Mouse (Mus musculus) heart, adult 9 months (tissue): ENCODE results near the gene Hsp90b1.
A peak's percentile ranks its signal among the peaks of the same experiment; 100 is the strongest.
"Not testable (repeated sequence)": the region's sequence is repeated elsewhere in the genome, so short reads cannot be mapped to it uniquely, and the experiment has no call there.

Experiments used
- DNase-seq, 2 experiments: peaks; one replicate each; pipeline ENCODE4 v3.0.0; 2022; ENCODE audit warnings: low spot score in 2 of 2

The Hsp90b1 gene

GRCm38 (mm10) chr10:86705318-86705921 is at the start of gene Hsp90b1, which contains the start of gene Ttc41:
Gene Hsp90b1, minus strand, starts transcription at chr10:86705509.
Gene Ttc41, plus strand, starts transcription at chr10:86705811.
- DNase-seq: peak; percentile 99 to 100

GRCm38 (mm10) chr10:86744306-86744705 is 39.0 kb upstream of the Hsp90b1 start:
- no peak for DNase-seq

GRCm38 (mm10) chr10:86742918-86743317 is 37.6 kb upstream of the Hsp90b1 start:
- no peak for DNase-seq

GRCm38 (mm10) chr10:86735036-86735435 is 29.7 kb upstream of the Hsp90b1 start:
- no peak for DNase-seq

GRCm38 (mm10) chr10:86731500-86731863 is 26.2 kb upstream of the Hsp90b1 start:
- no peak for DNase-seq

- DNase-seq: peak; percentile 43 to 76
Observed at GRCm38 (mm10) chr10:86730823-86731499, 25.7 kb upstream of the Hsp90b1 start.

- peak; percentile 13 to 14 for DNase-seq
Observed at GRCm38 (mm10) chr10:86728176-86728575, 22.9 kb upstream of the Hsp90b1 start.

GRCm38 (mm10) chr10:86727548-86727980 is 22.3 kb upstream of the Hsp90b1 start:
- DNase-seq: peak; percentile 53 to 62

GRCm38 (mm10) chr10:86712156-86712555 is 6.8 kb upstream of the Hsp90b1 start:
- no peak for DNase-seq

GRCm38 (mm10) chr10:86707134-86707533 is 1.8 kb upstream of the Hsp90b1 start:
- DNase-seq: no peak

- peak; percentile 90 to 96 for DNase-seq
Observed at GRCm38 (mm10) chr10:86705922-86706752, 828 bp upstream of the Hsp90b1 start.

- DNase-seq: peak in 1 of 2 experiments; percentile 40
Observed at GRCm38 (mm10) chr10:86704589-86705191, 619 bp downstream of the Hsp90b1 start.

GRCm38 (mm10) chr10:86704141-86704540 is 1.2 kb downstream of the Hsp90b1 start:
- DNase-seq: no peak

- DNase-seq: no peak
Observed at GRCm38 (mm10) chr10:86703375-86703774, 1.9 kb downstream of the Hsp90b1 start.

GRCm38 (mm10) chr10:86702312-86702920 is 2.9 kb downstream of the Hsp90b1 start:
- DNase-seq: no peak

- no peak for DNase-seq
Observed at GRCm38 (mm10) chr10:86700973-86701372, 4.3 kb downstream of the Hsp90b1 start.

GRCm38 (mm10) chr10:86700251-86700650 is 5.1 kb downstream of the Hsp90b1 start:
- no peak for DNase-seq

- not testable (repeated sequence) for DNase-seq
Observed at GRCm38 (mm10) chr10:86686017-86686360, 19.3 kb downstream of the Hsp90b1 start.

- DNase-seq: peak; percentile 59 to 79
Observed at GRCm38 (mm10) chr10:86685179-86686016, 19.9 kb downstream of the Hsp90b1 start.

- not testable (repeated sequence) for DNase-seq
Observed at GRCm38 (mm10) chr10:86684797-86685178, 20.5 kb downstream of the Hsp90b1 start.

GRCm38 (mm10) chr10:86670550-86670949 is 34.8 kb downstream of the Hsp90b1 start:
- not testable (repeated sequence) for DNase-seq
